Mouse (Mus musculus) 416B (cell line): ENCODE results near the gene Mrps34.

Experiments
- DNase-seq: peaks from one replicate; pipeline ENCODE4 v3.0.0; 2011; ENCODE audit warnings: low read depth

Mrps34 gene

GRCm38 (mm10) chr17:24881738-24882440 is 13.0 kb upstream of the Mrps34 start:
- DNase-seq, result peak; percentile 82

GRCm38 (mm10) chr17:24884391-24884790 is 10.5 kb upstream of the Mrps34 start:
- no peak for DNase-seq

- DNase-seq, result no peak
These were observed 9.4 kb upstream of the Mrps34 start for GRCm38 (mm10) chr17:24885356-24886133.

GRCm38 (mm10) chr17:24886134-24886931 is 8.6 kb upstream of the Mrps34 start, which contains the start of the genes Nubp2 and Spsb3:
Gene Nubp2 (minus strand): TSS chr17:24886349.
Gene Spsb3 (plus strand): TSS chr17:24886643.
- DNase-seq, result peak; percentile 100

- DNase-seq, result no peak
These were observed 8.0 kb upstream of the Mrps34 start for GRCm38 (mm10) chr17:24886932-24887271.

GRCm38 (mm10) chr17:24887291-24888080 is 7.4 kb upstream of the Mrps34 start:
- peak; percentile 31 for DNase-seq

GRCm38 (mm10) chr17:24888862-24889261 is 6.1 kb upstream of the Mrps34 start:
- no peak for DNase-seq

GRCm38 (mm10) chr17:24890151-24891092 is 4.5 kb upstream of the Mrps34 start:
- DNase-seq, result no peak

- DNase-seq, result no peak
These were observed 3.6 kb upstream of the Mrps34 start for GRCm38 (mm10) chr17:24891321-24891720.

GRCm38 (mm10) chr17:24892785-24893184 is 2.1 kb upstream of the Mrps34 start:
- no peak for DNase-seq

GRCm38 (mm10) chr17:24893276-24893675 is 1.6 kb upstream of the Mrps34 start:
- DNase-seq, result no peak

- peak; percentile 22 for DNase-seq
These were observed 588 bp upstream of the Mrps34 start for GRCm38 (mm10) chr17:24894061-24894994.

GRCm38 (mm10) chr17:24895571-24896240 is 790 bp downstream of the Mrps34 start:
- DNase-seq, result peak; percentile 61

- DNase-seq, result peak; percentile 73
These were observed 1.5 kb downstream of the Mrps34 start, which contains the start of gene Nme3 for GRCm38 (mm10) chr17:24896241-24896992. Gene Nme3 (plus strand): TSS chr17:24896500.

GRCm38 (mm10) chr17:24896993-24897269 is 2.0 kb downstream of the Mrps34 start:
- no peak for DNase-seq

- DNase-seq, result no peak
These were observed 2.7 kb downstream of the Mrps34 start for GRCm38 (mm10) chr17:24897600-24897999.

- no peak for DNase-seq
These were observed 3.3 kb downstream of the Mrps34 start for GRCm38 (mm10) chr17:24898041-24898854.
